22 mouse cellular contexts compared by ENCODE assay signal in genomic region chr12:102043840-102044239, GRCm38 (mm10).
DNase-seq lines count a peak whose midpoint lies in the region; ATAC-seq and TF ChIP-seq lines count a peak whose summit lies in the region.
"Had no signal": no experiment of that assay in that cellular context is flagged by ENCODE, and none has a peak within 500 bp of the region (broad histone marks: within the 10 kb centered on the region; RNA-seq: fewer than 3 reads in every experiment).

No protein-coding gene starts in this region.

- no peak for TF ChIP-seq CTCF in liver, postnatal 0 days (IDR thresholded peaks at IDR 0.05; ENCODE audit: low read depth)

- intact Hi-C loops in heart, postnatal 25 days (cut with DNase I): no loop called here

- no peaks in the 10 kb centered on the region for H3K27me3 ChIP-seq in heart, embryonic 11.5 days (ENCODE audit: control insufficient read depth, insufficient read depth, low read length)
- no peaks in the 10 kb centered on the region for H3K27me3 ChIP-seq in liver, postnatal 0 days (ENCODE audit: insufficient read depth, low read length)
- no peaks in the 10 kb centered on the region for H3K27me3 ChIP-seq in liver, embryonic 12.5 days (replicated peaks)
- no peaks in the 10 kb centered on the region for H3K27me3 ChIP-seq in lung, embryonic 15.5 days
- H3K27me3 ChIP-seq: forebrain, embryonic 15.5 days; liver, embryonic 15.5 days; neural tube, embryonic 13.5 days had no signal

- TF ChIP-seq EP300 in liver, postnatal 0 days (IDR thresholded peaks at IDR 0.05; ENCODE audit: low read depth): no peak

- no peak overlapping the region for H3K4me3 ChIP-seq in heart, embryonic 11.5 days (ENCODE audit: low read depth, low read length)
- no peak overlapping the region for H3K4me3 ChIP-seq in liver, postnatal 0 days (ENCODE audit: low read depth, low read length)
- H3K4me3 ChIP-seq in liver, embryonic 12.5 days: no peak overlapping the region
- H3K4me3 ChIP-seq in lung, embryonic 15.5 days: no peak overlapping the region
- H3K4me3 ChIP-seq: forebrain, embryonic 15.5 days; liver, embryonic 15.5 days; megakaryocyte, embryonic 14.5 days; neural tube, embryonic 13.5 days had no signal

- peak overlapping the region; percentile 22; the same call in 1 of the 2 replicates for H3K27ac ChIP-seq in heart, embryonic 11.5 days (ENCODE audit: low read depth, low read length)
- no peak overlapping the region for H3K27ac ChIP-seq in liver, postnatal 0 days (ENCODE audit: low read depth)
- H3K27ac ChIP-seq in liver, embryonic 12.5 days: no peak overlapping the region
- H3K27ac ChIP-seq in lung, embryonic 15.5 days: no peak overlapping the region
- H3K27ac ChIP-seq: forebrain, embryonic 15.5 days; liver, embryonic 15.5 days; neural tube, embryonic 13.5 days had no signal

- H3K36me3 ChIP-seq in heart, embryonic 11.5 days (ENCODE audit: control insufficient read depth, insufficient read depth, low read length): no peaks in the 10 kb centered on the region
- no peaks in the 10 kb centered on the region for H3K36me3 ChIP-seq in liver, postnatal 0 days (replicated peaks; ENCODE audit: insufficient read depth, low read length)
- H3K36me3 ChIP-seq in liver, embryonic 12.5 days: no peaks in the 10 kb centered on the region
- H3K36me3 ChIP-seq in lung, embryonic 15.5 days: no peaks in the 10 kb centered on the region
- H3K36me3 ChIP-seq: forebrain, embryonic 15.5 days; liver, embryonic 15.5 days; neural tube, embryonic 13.5 days had no signal

- no peaks in the 10 kb centered on the region for H3K9me3 ChIP-seq in heart, embryonic 11.5 days (replicated peaks; ENCODE audit: control insufficient read depth, low read length)
- no peaks in the 10 kb centered on the region for H3K9me3 ChIP-seq in liver, postnatal 0 days (ENCODE audit: low read length)
- no peaks in the 10 kb centered on the region for H3K9me3 ChIP-seq in liver, embryonic 12.5 days (replicated peaks)
- no peaks in the 10 kb centered on the region for H3K9me3 ChIP-seq in lung, embryonic 15.5 days
- H3K9me3 ChIP-seq: forebrain, embryonic 15.5 days; liver, embryonic 15.5 days; neural tube, embryonic 13.5 days had no signal

- no peak overlapping the region for H3K9ac ChIP-seq in heart, embryonic 11.5 days (ENCODE audit: low read depth, low read length)
- H3K9ac ChIP-seq in liver, postnatal 0 days (replicated peaks): no peak overlapping the region
- H3K9ac ChIP-seq in liver, embryonic 12.5 days: no peak overlapping the region
- H3K9ac ChIP-seq in lung, embryonic 15.5 days: no peak overlapping the region
- H3K9ac ChIP-seq: forebrain, embryonic 15.5 days; liver, embryonic 15.5 days; neural tube, embryonic 13.5 days had no signal

- DNase-seq in heart, postnatal 25 days (ENCODE audit: low spot score): no peak
- DNase-seq in liver, postnatal 0 days: peak; percentile 18
- no peak for DNase-seq in layer of hippocampus, adult 9-11 months
- no peak for DNase-seq in urinary bladder, postnatal 25 days (ENCODE audit: low spot score)
- DNase-seq: B cell, adult 2 months; cerebellum, adult 11-12 months; cerebellum, postnatal 25 days; embryo, embryonic 11 days; gastrocnemius, postnatal 14 days; kidney, postnatal 36 days; midbrain, embryonic 14.5 days; right cerebral cortex, adult 18-20 months; thymus, postnatal 36 days had no signal

- 29% methylated on average over 5 of the region's 5 CpGs for WGBS in heart, embryonic 11.5 days (ENCODE audit: insufficient replicate concordance)
- WGBS in liver, postnatal 0 days (ENCODE audit: insufficient replicate concordance): 67% methylated on average over 5 of the region's 5 CpGs
- WGBS in liver, embryonic 12.5 days (ENCODE audit: insufficient replicate concordance): 68% methylated on average over 5 of the region's 5 CpGs
- WGBS in lung, embryonic 15.5 days: 46% methylated on average over 5 of the region's 5 CpGs

- peak; percentile 47 for ATAC-seq in heart, embryonic 11.5 days (replicated peaks; ENCODE audit: insufficient number of reproducible peaks, low FRiP score, low TSS enrichment)
- peak; percentile 81 for ATAC-seq in liver, postnatal 0 days
- ATAC-seq in liver, embryonic 12.5 days: no peak
- peak; percentile 35 for ATAC-seq in lung, embryonic 15.5 days (ENCODE audit: borderline replicate concordance, extremely low read depth, low FRiP score, low TSS enrichment)
- ATAC-seq: forebrain, embryonic 15.5 days; hindbrain, embryonic 16.5 days; intestine, embryonic 16.5 days had no signal

- H3K4me2 ChIP-seq in heart, embryonic 11.5 days: no peak overlapping the region
- no peak overlapping the region for H3K4me2 ChIP-seq in liver, postnatal 0 days (ENCODE audit: low read depth, low read length)
- H3K4me2 ChIP-seq in liver, embryonic 12.5 days: no peak overlapping the region
- H3K4me2 ChIP-seq in lung, embryonic 15.5 days: no peak overlapping the region
- H3K4me2 ChIP-seq: forebrain, embryonic 15.5 days; liver, embryonic 15.5 days; neural tube, embryonic 13.5 days had no signal

- H3K4me1 ChIP-seq in heart, embryonic 11.5 days (ENCODE audit: control insufficient read depth, insufficient read depth, low read length): peaks cover 22% of the 10 kb centered on the region
- no peaks in the 10 kb centered on the region for H3K4me1 ChIP-seq in liver, postnatal 0 days (ENCODE audit: insufficient read depth)
- H3K4me1 ChIP-seq in liver, embryonic 12.5 days: no peaks in the 10 kb centered on the region
- no peaks in the 10 kb centered on the region for H3K4me1 ChIP-seq in lung, embryonic 15.5 days
- H3K4me1 ChIP-seq: liver, embryonic 15.5 days had no signal
